Mouse (Mus musculus) forebrain, embryonic 10.5 days (tissue): ENCODE results near the gene Psmd4. TPM values are rescaled to one million over a fixed set of nuclear protein-coding genes. Genes with fewer than 3 reads are reported as not detected.
A peak's percentile ranks its signal among the peaks of the same experiment; 100 is the strongest.

Experiments used
- DNase-seq: peaks from one replicate; pipeline ENCODE4 v3.0.0-alpha.2; 2017; ENCODE audit warnings: low spot score; ENCODE audit errors: extremely low spot score
- H3K27ac ChIP-seq: fragments of 300-500 bp; sonication (generic); 2 replicates; pipeline ENCODE4 v1.5.1; 2016; ENCODE audit warnings: mild to moderate bottlenecking
- H3K27me3 ChIP-seq: fragments of 300-500 bp; sonication (generic); 2 replicates; pipeline ENCODE4 v1.6.1; 2016; ENCODE audit warnings: mild to moderate bottlenecking; ENCODE audit not compliant: poor library complexity, severe bottlenecking
- H3K36me3 ChIP-seq: fragments of 300-500 bp; sonication (generic); replicated peaks from 2 replicates; pipeline ENCODE4 v1.6.1; 2016; ENCODE audit warnings: mild to moderate bottlenecking, moderate library complexity
- H3K4me1 ChIP-seq: fragments of 300-500 bp; sonication (generic); 2 replicates; pipeline ENCODE4 v1.6.1; 2016
- H3K4me3 ChIP-seq: fragments of 300-500 bp; sonication (generic); 2 replicates; pipeline ENCODE4 v1.5.1; 2016; ENCODE audit warnings: mild to moderate bottlenecking, moderate library complexity
- H3K9me3 ChIP-seq: fragments of 300-500 bp; sonication (generic); 2 replicates; pipeline ENCODE4 v1.6.1; 2016; ENCODE audit warnings: mild to moderate bottlenecking, moderate library complexity
- WGBS: fragments of 180-500 bp; shearing (Covaris S2); methylation state at CpG from one replicate; pipeline ENCODE4 v1.1.7; 2016; 5-methylcytosine and 5-hydroxymethylcytosine counted together
- polyA plus RNA-seq: library from polyadenylated mRNA; unstranded; fragments of >200 nt; fragmentation: Nextera tagmentation; extraction: Ambion mirVana; gene quantifications from 2 replicates; pipeline ENCODE4 v1.2.1, GENCODE M21; 2016

Gene Psmd4
- polyA plus RNA-seq: 346 and 351 TPM in 2 replicates

DNA sequence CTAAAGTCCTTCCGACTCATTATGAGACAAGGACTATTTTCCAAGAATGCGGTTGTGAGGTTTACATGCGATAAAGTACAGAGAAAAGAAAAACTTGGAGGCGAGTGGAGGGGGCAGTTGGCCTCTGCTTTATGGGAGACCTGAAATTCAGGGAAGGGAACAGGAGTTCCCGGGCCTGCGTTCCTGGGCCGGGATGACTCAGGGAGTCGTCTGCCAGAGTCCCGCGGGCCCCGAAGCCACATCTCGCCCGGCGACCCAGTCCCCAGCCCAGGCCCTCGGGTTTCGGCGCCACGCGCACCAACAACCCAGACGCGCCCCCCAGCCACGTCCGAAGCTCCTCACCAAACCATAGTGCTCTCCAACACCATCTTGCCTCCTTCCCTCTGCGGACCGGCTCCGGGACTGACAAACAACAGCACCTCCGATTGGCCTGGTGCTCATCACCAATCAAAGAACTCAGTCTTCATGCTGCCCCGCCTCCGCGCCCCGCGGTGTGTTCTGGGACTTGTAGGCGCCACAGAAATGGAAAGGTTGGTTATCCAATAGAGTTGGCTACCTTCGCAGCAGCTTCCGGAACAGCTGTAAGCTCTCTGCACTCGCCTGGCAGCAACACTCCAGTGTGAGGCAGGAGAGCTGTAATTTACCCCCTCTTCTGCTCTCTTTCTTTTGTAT, at the start of gene Psmd4:
Psmd4 (minus strand) TSS at position 449 of the 672 bp plus-strand sequence.
- peak; percentile 99 for DNase-seq
- Histone ChIP-seq H3K4me3 (peak within 1 kb of the TSS; percentile 92), H3K27ac (peak within 1 kb of the TSS; percentile 92), H3K4me1 (peaks cover 16% of the 10 kb centered on the region), H3K9me3 (no peaks in the 10 kb centered on the region), H3K27me3 (no peaks in the 10 kb centered on the region), H3K36me3 (peaks cover 31% of the 10 kb centered on the region)
- WGBS: under 1% methylated on average over 36 of the region's 36 CpGs

- H3K27ac ChIP-seq: no peak overlapping the region
- DNase-seq: no peak
- no peak overlapping the region for H3K4me3 ChIP-seq
- WGBS: 95% methylated on average over 1 of the region's 1 CpGs
- no peaks in the 10 kb centered on the region for H3K9me3 ChIP-seq
- peaks cover 31% of the 10 kb centered on the region for H3K36me3 ChIP-seq
- no peaks in the 10 kb centered on the region for H3K4me1 ChIP-seq
- H3K27me3 ChIP-seq: no peaks in the 10 kb centered on the region
These were observed 45.7 kb upstream of the Psmd4 start for GRCm38 (mm10) chr3:95088071-95088470.

GRCm38 (mm10) chr3:95071606-95072005, 29.2 kb upstream of the Psmd4 start:
- Histone ChIP-seq H3K27me3 (no peaks in the 10 kb centered on the region), H3K9me3 (no peaks in the 10 kb centered on the region), H3K4me1 (no peaks in the 10 kb centered on the region), H3K4me3 (no peak overlapping the region), H3K27ac (no peak overlapping the region), H3K36me3 (peaks cover 97% of the 10 kb centered on the region)
- no peak for DNase-seq
- WGBS: 93% methylated on average over 2 of the region's 2 CpGs

- no peaks in the 10 kb centered on the region for H3K9me3 ChIP-seq
- DNase-seq: no peak
- no peak overlapping the region for H3K27ac ChIP-seq
- H3K27me3 ChIP-seq: no peaks in the 10 kb centered on the region
- H3K4me1 ChIP-seq: no peaks in the 10 kb centered on the region
- H3K36me3 ChIP-seq: peaks cover 99% of the 10 kb centered on the region
- WGBS: 95% methylated on average over 11 of the region's 11 CpGs
- no peak overlapping the region for H3K4me3 ChIP-seq
These were observed 24.2 kb upstream of the Psmd4 start for GRCm38 (mm10) chr3:95066570-95066969.

DNA sequence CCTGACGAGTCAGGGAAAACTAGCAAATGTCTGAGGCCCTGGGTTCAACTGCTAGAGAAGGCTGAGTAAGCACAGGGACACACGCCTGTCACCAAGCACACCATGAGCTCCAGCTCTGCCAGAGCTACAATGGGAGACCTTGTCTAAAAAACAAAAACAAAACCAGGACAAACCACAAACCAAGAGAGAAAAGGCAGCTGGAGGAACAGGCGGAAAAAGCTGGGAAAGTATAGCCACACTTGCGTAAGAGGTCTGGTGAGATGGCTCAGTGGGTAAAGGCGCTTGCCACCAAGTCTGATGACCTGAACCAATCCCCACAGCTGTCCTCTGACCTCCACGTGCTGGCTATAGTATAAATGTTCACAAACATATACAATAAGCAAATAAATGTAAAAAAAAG, 23.7 kb upstream of the Psmd4 start:
- Histone ChIP-seq H3K36me3 (peaks cover 99% of the 10 kb centered on the region), H3K4me1 (no peaks in the 10 kb centered on the region), H3K9me3 (no peaks in the 10 kb centered on the region), H3K27ac (no peak overlapping the region), H3K4me3 (no peak overlapping the region), H3K27me3 (no peaks in the 10 kb centered on the region)
- DNase-seq: no peak
- WGBS: 93% methylated on average over 6 of the region's 6 CpGs

DNA sequence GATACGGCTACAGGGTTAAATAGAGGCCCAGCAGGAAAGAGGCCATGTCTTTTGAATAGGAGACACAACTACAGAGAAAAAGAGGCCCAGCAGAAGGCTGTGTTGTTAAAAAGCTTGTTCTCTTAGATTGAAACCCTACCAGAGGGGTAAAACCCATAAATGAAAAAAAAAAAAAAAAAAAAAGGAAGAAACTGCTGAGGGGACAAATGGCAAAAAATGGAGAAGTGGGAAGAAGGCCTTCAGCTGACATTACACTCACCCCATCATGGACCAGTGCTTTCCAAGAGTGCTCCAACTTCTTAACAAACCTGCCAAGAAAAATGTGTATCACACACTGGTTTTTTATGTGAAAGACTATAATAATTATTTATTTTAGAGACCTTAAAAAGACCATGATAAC, 23.1 kb upstream of the Psmd4 start:
- no peak for DNase-seq
- no peaks in the 10 kb centered on the region for H3K9me3 ChIP-seq
- H3K27me3 ChIP-seq: no peaks in the 10 kb centered on the region
- peaks cover 99% of the 10 kb centered on the region for H3K36me3 ChIP-seq
- 94% methylated on average over 1 of the region's 1 CpGs for WGBS
- no peaks in the 10 kb centered on the region for H3K4me1 ChIP-seq
- H3K27ac ChIP-seq: no peak overlapping the region
- no peak overlapping the region for H3K4me3 ChIP-seq

- Histone ChIP-seq H3K4me3 (no peak overlapping the region), H3K36me3 (peaks cover 99% of the 10 kb centered on the region), H3K9me3 (no peaks in the 10 kb centered on the region), H3K27ac (no peak overlapping the region), H3K27me3 (no peaks in the 10 kb centered on the region), H3K4me1 (no peaks in the 10 kb centered on the region)
- 95% methylated on average over 4 of the region's 4 CpGs for whole genome bisulfite sequencing
- no peak for DNase-seq
These were observed 21.3 kb upstream of the Psmd4 start for GRCm38 (mm10) chr3:95063741-95064140.

- DNase-seq: no peak
- no peak overlapping the region for H3K4me3 ChIP-seq
- no peaks in the 10 kb centered on the region for H3K27me3 ChIP-seq
- no peaks in the 10 kb centered on the region for H3K9me3 ChIP-seq
- no peak overlapping the region for H3K27ac ChIP-seq
- H3K4me1 ChIP-seq: peaks cover 8% of the 10 kb centered on the region
- H3K36me3 ChIP-seq: peaks cover 64% of the 10 kb centered on the region
- WGBS: 74% methylated on average over 8 of the region's 8 CpGs
These were observed 15.7 kb upstream of the Psmd4 start for GRCm38 (mm10) chr3:95058078-95058477.

GRCm38 (mm10) chr3:95056275-95056674, 13.9 kb upstream of the Psmd4 start:
- Histone ChIP-seq H3K27ac (no peak overlapping the region), H3K9me3 (no peaks in the 10 kb centered on the region), H3K36me3 (peaks cover 46% of the 10 kb centered on the region), H3K4me3 (no peak overlapping the region), H3K4me1 (peaks cover 8% of the 10 kb centered on the region), H3K27me3 (no peaks in the 10 kb centered on the region)
- no peak for DNase-seq
- WGBS: 96% methylated on average over 7 of the region's 7 CpGs

DNA sequence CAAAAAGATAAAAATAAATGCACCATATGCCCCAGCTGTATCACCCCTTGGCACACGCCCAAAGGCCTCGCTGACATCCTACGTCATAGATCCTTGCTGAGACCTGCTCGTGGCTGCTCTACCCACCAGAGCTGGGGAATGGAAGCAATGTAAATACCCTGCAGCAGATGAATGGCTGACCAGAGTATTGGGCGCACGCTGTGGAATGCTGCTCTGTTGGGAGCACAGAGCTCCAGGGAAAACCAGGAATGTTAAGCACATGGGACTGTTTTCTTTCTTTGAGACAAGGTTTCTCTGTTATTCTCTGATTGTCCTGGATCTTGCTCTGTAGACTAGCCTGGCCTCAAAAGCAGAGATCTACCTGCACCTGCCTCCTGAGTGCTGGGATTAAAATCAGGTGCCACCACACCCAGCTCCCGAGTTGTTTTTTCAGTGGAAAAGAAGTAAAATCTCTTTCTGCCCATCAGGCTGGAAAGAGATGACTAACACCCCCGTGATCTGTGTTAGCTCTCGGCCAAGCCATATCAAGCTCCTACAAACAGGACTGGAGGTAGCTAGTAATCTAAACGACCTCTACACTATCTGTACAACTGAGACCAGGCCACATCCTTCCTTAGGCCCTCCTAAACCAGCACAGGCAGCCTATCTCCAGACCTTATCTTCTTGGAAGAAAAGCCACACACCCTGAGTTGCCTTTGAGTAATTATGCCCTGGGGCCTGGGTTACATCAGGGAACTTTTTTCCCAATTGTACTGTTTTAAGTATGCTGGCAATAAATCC, 12.3 kb upstream of the Psmd4 start:
- 55% methylated on average over 10 of the region's 10 CpGs for WGBS
- no peak for DNase-seq

GRCm38 (mm10) chr3:95053701-95054100, 11.3 kb upstream of the Psmd4 start:
- Histone ChIP-seq H3K4me3 (no peak overlapping the region), H3K36me3 (peaks cover 20% of the 10 kb centered on the region), H3K4me1 (peaks cover 8% of the 10 kb centered on the region), H3K27ac (no peak overlapping the region), H3K27me3 (no peaks in the 10 kb centered on the region), H3K9me3 (no peaks in the 10 kb centered on the region)
- DNase-seq: no peak
- WGBS: 52% methylated on average over 3 of the region's 3 CpGs

More for the DNA sequence above, 12.3 kb upstream of the Psmd4 start:
- Histone ChIP-seq H3K4me1 (peaks cover 8% of the 10 kb centered on the region), H3K27ac (no peak overlapping the region), H3K36me3 (peaks cover 30% of the 10 kb centered on the region), H3K4me3 (no peak overlapping the region), H3K9me3 (no peaks in the 10 kb centered on the region), H3K27me3 (no peaks in the 10 kb centered on the region)

DNA sequence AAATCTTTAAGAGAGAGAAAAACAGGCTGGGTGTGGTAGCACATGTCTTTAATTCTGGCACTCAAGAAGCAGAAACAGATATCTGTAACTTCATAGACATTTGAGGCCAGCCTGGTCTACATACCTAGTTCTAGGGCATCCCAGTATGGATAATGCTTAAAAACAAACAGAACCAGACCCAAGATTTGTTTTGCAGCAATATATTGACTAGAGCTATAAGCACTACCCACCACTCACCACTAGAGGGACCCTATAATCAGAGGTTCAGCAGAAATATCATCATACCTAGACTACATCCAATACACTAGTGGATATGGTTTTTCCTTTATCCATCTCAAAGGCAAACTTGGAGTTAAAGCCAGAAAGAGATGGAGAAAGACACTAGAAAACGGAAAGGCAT, 10.5 kb upstream of the Psmd4 start:
- H3K9me3 ChIP-seq: no peaks in the 10 kb centered on the region
- H3K27ac ChIP-seq: no peak overlapping the region
- WGBS: 57% methylated on average over 1 of the region's 1 CpGs
- DNase-seq: no peak
- H3K27me3 ChIP-seq: no peaks in the 10 kb centered on the region
- no peak overlapping the region for H3K4me3 ChIP-seq
- H3K4me1 ChIP-seq: peaks cover 8% of the 10 kb centered on the region
- peaks cover 13% of the 10 kb centered on the region for H3K36me3 ChIP-seq

GRCm38 (mm10) chr3:95047914-95048313, 5.5 kb upstream of the Psmd4 start:
- no peaks in the 10 kb centered on the region for H3K36me3 ChIP-seq
- no peak overlapping the region for H3K27ac ChIP-seq
- 84% methylated on average over 3 of the region's 3 CpGs for WGBS
- no peaks in the 10 kb centered on the region for H3K9me3 ChIP-seq
- DNase-seq: no peak
- no peaks in the 10 kb centered on the region for H3K27me3 ChIP-seq
- H3K4me3 ChIP-seq: no peak overlapping the region
- H3K4me1 ChIP-seq: peaks cover under 1% of the 10 kb centered on the region
